Mouse (Mus musculus) NIH3T3 (cell line): ENCODE results near the gene Smpx.

ENCODE experiments used
- DNase-seq: peaks from one replicate; pipeline ENCODE4 v3.0.0-alpha.2; 2012; ENCODE audit warnings: low read depth

Smpx gene

DNA sequence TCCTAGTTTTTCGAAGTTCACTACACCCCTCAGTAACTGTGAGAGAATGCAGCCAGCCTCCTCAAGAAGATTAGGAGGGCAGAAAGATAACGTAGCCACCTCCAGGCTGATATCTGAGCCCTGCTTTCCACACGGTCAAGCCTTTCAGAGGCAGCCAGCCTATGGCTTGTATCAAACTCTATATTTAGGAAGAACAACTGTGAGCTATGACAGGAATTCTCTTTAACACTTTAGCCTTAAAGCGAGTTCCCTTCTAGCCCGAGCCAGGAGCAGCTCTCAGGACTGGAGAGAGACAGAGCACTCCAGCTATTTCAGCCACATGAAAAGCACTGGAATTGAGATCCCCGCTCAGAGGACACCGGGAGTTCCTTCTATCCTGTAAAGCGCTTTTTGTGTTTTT lies at the start of gene Smpx:
Gene Smpx, plus strand, starts transcription at position 49 of the 400 bp plus-strand sequence.
- no peak for DNase-seq

DNA sequence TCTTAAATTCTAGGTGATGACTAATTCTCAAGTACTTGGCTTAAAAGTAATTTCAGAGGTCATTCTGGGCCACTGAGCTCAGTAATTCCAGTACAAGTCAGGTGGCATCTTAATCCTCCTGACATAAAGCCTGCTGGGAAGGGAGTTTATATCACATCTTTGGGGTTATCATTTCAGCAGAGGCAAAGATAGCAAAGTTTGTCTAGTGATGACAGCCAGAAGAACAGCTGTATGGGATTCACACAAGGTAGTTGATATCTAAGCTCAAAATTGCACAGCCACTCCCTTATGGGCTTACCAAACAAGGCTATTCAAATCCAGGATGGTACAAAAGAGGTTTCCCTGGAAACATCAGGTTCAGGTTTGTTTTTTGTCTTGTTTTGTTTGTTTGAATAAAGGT lies 43.7 kb upstream of the Smpx start:
- no peak for DNase-seq

DNA sequence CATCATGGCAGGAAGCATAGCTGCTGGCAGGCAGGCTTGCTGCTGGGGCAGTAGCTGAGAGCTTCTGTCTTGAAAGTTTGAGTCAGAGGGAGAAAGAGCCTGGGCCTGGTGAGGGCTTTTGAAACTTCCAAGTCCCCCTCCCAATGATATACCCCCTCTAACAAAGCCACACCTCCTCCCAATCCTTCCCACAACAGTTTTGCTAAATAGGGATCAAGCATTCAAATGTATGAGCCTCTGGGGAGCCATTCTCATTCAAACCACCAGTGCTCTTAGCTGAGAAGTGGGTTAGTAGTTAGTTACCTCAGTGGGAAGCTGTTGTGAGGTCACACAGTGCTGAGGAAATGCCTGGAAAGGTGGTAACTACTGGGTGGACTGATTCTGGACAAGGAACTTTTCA lies 41.4 kb upstream of the Smpx start:
- no peak for DNase-seq

DNA sequence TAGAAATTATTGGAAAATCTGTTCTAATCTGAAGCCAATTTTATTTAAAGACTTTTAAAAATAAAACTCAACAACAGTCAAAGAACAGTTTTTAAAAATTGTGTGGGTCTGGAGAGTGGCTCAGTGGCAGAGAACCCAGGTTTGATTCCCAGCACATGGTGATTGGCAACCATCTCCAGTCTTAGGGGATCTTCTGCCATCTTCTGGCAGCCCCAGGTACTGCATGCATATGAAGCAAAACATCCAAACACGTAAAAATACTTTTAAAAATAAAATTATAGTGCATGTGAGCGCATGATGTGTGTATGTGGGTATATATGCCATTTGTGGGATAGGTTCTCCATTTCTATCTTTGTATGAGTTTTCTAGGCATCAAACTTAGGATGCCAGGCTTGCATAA lies 26.9 kb upstream of the Smpx start:
- DNase-seq = no peak

DNA sequence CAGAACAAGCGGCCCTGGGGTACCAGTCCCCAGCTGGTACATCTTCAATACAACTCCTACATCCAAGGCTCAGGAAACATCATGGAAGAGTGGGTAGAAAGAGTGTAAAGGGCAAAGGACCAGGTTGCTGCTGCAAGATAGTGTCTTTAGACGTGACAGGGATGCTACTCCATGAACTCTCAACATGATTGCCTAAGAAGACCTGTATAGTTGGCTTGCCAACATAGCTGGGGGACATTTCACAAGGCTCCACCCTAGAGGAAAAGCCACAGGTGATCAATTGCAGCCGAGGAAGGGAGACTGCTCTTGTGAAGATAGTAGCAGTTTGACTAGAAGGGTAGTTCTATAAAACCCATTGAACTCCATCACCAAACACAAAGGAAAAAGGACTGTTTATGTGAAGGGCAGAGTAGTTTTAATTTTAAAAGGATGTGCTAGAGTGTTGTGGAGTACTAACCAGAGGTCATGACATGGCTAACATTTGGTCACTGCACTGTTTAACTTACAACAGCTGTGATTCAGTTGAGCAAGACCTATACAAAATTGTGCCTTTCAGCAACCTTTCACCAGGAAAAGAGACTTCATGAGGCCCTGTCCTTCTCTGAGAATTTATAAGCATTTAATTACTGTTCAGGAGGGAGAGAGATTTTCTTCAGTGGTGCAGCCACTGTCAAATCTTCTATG lies 23.9 kb upstream of the Smpx start:
- DNase-seq = no peak

DNA sequence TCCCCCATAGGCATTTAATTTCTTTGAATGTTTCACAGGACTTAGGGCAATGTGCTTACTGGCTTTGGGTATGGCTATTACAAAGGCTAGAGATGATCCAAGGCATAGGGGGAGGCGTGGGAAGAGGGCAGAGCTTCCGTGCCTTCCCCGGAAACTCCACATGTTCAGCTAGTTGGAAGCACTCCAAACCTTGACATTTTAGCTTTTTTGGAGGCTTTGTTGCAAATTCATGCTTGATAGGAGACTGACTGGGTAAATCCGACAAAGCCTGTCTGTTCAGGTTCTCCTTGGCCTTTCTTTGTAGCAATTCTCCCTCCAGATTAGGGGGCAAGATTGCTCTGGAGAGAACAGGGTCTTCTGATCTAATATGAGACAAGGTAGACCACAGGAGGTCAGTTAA lies 7.5 kb upstream of the Smpx start:
- no peak for DNase-seq

DNA sequence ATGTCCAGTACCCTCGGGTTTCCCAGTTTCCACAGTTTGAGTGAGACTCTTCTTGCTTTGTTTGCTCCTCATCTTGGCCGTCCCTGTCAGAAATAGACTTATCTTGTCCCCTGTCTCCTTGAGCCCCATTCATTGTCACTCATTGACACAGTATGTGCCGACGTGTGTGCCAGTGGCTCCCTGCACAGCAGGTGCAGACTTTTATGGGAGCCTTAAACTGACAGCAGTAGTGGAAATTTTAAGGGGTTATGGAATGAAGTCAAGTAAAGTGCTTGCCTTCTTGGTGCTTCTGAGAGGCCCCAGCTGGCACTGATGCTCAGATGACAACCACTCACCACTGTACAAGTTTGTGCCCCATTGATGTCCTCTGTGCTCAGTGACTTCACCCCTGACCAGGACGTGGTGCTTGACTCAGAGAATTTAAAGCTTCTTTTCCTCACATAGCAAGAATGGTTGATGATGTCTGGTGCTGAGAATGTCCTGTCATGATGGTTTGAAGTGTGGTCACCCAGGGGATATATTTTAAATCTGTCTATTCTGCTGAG lies 1.0 kb upstream of the Smpx start:
- no peak for DNase-seq

DNA sequence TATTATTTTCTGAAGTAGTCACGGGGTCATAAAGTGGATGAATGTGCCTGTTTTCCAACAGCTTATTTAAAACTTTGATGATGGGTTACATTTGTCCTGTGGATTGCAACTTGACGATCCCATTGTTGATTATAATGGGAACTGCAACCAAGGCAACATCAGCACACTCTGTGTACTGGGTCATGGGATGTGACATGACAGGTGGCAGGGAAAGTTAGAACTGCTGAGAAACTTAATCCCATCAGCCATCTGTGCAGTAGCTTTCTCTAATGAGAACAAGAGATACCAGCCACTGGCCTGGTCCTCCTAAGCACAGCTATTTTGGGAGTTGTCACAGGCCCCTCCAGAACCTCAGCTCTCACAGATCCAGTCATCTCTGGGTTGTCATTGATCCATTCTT lies 8.5 kb downstream of the Smpx start:
- no peak for DNase-seq

DNA sequence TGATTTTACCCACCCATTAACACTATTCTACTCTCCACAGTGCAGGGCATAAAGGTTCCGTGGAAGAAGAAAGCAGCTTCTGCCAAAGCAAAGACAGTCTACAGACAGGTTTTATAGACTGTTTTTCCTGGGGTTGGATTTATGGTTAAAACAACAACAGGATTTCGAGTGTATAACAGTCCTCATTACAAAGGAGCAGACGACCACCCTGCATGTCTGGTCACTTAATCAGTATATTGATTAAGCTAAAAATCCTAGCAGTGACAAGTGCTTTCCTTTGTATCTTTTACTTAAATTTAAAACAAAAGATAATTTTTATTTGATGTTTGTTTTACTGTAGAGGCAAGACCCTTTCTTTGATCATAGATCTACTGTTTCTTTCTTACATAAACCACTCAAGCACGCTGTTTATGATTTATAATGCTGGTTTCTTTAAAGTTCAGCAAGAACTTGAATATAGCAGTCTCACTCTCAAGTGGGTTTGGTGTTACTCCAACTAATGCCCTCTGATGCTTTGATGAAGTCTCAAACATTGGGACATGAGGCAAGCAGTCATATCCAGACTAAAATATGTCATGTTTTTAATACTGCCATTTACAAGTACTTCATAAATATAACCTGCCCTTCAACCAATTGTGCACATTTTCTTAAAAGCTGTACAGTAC lies 10.0 kb downstream of the Smpx start:
- DNase-seq = no peak

DNA sequence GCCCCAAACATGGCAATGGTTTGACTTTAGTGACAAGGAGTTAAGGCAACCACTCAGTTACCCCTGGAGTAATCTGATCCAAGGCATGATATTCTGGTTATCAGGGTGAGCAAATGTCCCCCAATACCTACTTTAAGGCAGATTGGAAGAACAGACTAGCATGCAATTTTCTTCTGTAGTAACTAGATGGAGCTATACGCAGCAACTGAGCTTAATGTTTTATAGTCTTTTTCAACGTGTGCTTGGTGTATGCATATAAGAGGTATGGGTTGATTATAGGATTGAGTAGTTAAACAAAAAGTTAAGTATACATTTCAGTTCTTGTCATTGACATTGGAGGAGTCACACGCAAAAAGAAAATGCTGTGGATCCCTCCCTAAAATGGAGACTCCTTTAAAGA lies 21.2 kb downstream of the Smpx start:
- no peak for DNase-seq

DNA sequence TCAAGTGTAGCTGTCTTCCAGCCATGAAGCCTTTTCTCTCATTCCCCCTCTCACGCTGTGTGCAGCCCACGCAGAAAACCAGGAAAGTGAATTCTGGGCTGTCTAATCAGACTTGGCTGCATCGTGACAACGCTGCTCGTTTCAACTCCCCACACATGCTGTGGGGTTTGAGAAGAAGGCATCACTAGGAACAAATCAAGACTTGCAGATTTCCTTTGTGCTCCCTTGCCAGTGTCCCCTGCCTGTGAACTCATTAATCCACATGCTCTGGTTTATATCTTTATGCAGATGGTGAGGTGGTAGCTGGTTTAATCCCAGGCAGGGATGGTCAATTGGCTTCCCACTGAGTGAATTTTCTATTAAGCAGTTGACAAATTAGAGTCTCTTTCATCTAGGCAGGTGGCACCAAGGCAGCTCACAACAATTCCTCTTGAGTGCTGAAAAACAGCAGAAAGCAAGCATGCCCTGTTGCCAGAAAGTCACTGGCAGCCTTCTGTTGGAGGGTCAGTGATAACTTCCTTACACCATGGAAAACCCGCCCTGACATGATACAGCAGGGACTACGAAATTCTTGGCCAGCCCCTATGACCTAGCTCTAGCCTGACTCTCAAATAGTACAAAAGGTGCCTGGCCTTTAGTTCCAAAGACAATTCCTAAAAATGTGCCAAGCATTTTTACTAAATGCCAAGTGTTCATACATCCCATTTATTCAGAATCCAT lies 32.1 kb downstream of the Smpx start:
- no peak for DNase-seq

DNA sequence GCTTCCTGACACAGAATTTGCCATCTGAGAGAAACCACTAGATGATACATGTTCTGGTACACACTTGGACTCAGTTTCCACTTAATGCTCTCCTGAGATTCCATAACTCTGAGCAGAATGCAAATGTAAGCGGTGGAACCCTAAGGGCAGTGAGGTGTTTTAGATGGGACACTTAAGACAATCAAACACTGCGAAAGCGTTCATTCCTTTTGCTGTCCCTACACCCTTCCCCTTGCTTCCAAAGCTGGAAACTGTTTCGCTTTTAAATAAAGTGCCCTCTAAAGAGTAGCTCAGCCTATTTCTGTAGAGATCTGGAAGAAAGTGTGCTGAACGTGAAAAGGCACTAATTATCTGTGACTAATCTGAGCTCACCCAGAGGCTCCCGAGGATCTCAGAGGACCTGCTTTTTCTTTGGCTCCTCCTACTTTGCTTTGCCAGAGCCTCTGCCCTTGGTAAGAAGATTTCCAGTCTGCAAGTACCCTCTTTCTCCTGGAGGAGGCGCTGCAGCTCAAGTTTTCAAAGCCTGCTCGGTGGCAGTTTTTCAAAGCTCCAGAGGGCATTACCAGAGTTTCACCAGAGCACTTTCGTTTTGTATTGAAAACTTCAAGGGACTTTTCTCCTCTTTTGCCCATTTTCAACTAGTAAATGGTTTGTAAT lies 33.1 kb downstream of the Smpx start:
- DNase-seq = peak; percentile 85

DNA sequence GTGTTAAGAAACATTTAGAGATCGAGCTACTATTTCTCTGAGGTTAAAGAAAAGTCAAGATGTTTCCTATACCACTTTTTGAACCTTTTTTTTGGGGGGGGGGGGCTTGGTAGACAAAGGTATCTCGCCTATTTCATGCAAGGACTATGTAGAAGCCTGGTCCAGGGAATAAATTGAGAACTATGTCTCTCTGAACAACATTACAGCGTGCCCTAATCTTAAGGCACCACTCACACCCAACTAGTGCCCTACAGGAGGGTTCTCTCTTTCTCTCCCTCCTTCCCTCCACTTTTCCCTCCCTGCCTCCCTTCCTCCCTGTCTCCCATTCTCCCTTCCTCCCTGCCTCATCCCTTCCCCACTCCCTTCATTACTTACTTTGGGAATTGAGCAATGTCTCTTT lies 33.6 kb downstream of the Smpx start:
- DNase-seq = no peak

DNA sequence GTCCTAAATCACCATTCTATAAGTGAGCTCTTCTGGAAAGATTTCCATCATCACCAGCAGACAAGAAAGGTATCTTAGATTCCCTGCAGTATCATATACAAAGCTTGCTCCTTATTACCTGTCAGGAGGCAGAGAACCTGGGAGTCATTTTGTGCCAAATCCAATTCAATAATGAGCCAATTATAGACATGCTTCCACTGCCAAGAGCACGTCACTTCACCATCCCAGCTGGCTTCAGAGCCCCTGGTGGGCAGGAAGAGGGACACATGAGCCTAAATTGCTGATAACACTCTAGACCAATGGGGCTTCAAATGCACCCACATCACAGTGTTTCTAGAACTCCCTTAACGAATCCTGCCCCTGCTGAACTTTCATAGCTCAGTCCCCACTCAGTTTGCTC lies 35.1 kb downstream of the Smpx start:
- DNase-seq = no peak

DNA sequence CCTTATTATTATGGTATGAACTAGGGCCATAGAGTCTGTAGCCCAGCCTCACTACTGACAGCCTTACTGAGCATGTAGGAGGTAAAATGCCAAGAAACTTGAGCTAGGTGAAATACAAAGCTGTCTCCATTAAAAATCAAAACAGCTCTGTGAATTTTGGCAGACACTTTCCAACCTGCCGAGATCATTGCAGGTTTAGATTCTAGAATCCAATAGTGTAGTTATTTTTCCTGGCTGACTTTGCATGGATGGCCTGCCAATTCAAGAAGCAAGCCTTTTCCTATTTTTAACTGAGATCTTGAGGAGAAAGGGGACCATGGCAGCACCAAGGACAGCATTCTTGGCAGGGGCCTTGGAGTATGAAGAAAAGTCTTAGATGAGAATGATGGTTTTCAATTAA lies 35.6 kb downstream of the Smpx start:
- peak; percentile 1 for DNase-seq

DNA sequence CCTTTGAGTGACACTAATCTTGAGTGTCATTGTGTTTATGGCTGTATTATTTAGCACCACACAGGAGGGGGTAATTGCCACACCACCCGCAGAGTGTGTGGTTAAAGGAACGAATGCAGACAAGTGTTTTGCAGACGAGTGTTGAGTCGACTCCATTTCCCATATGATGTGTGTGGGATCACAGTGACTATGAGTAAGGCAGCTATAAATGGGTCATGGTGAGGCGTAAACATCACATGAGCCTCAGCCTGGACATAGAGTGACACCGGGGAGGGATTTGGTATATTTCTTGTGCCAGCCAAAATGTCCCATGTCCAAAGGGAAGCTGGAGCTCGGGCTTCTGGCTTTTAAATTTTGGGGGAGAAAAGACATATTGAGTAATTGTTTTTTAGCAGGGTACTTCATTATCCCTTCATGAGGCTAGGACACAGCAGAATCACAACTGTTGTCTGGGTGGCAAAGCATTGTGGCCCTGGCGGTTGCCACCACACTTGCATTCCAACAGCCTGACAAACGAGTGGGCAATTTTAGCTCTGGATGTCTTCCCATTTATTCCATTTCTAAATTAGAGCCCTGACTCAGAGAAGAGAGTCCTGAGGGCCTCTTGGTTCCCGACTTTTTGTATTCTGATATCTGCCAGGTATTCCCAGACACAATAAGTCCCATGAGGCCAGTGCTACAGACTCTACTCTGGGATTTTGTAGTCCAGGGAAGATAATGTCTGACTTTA lies 49.3 kb downstream of the Smpx start:
- DNase-seq = no peak

DNA sequence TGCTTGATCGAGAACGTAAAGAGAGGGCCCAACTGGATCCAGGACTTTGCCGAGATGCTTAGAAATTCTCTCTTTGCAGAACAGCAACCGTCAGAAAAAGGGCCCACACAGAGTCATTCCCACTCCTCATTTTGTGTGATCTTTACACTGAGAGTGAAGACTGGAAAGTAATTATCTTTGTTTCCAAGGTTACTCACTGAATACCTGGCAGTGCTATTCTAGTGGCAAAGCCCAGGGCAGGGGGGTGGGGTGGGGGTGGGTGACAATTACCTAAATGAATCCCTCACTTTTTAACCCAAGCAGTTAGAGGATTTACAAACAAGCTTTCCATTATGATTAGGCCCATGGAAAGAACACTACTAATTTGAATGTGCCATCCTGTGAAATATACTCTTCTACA lies 55.8 kb downstream of the Smpx start:
- no peak for DNase-seq

DNA sequence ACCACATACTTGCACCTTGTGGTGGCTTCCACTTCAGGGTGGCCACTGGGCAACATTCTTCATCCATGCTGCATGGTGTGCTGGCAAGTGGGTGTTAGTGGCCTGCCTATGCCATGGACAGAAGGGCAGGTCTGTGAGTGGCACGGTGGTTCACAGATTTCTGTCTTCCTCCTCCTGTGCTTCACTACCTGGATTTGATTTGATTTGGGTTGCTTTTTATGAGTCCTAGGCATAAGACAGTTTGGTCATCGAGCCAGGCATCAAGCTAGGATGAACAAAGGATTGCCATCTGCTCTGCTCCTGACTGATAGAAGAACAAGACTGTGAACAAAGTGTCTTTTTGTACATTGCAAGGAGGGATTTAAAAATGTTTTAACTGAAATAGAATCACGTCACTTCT lies 63.8 kb downstream of the Smpx start:
- no peak for DNase-seq

DNA sequence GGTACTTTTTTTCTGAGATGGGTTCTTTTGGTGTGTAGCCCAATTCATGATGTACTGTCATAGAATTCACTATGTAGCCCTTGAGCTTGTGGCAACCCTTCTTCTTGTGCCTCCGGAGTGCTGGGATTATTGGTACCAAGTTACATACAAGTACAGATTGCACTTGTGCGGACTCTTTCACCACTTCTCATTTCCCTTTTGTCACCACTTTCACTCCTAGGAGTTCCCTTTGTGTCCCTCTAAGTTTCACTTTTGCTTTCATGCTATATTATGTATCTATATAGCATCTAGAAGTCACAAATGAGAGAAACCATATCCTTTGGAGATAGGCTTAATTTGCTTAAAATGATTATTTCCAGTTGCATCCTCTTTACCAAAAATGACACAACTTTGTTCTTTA lies 103.0 kb downstream of the Smpx start:
- DNase-seq = no peak
